Mouse (Mus musculus) Patski (cell line): Measurements from ENCODE around the gene 1110051M20Rik. TPM values are rescaled to one million over a fixed set of nuclear protein-coding genes. Genes with fewer than 3 reads are reported as not detected.

Experiments
- ATAC-seq: fragments of 100-300 bp; one replicate; pipeline ENCODE4 v1.8.0; 2021
- CTCF ChIA-PET: fragments of 350-600 bp; sonication (Branson Sonifier 250); formaldehyde crosslinking; loops from one replicate; lab custom pipeline; 2022; ENCODE audit warnings: inconsistent platforms; lab: Charles Lee
- POLR2A ChIA-PET: fragments of 350-600 bp; sonication (Branson Sonifier 250); formaldehyde crosslinking; loops from one replicate; lab custom pipeline; 2022; ENCODE audit warnings: antibody characterized with exemption, inconsistent platforms; lab: Charles Lee
- DNase-seq: peaks from one replicate; pipeline ENCODE4 v3.0.0-alpha.2; 2011; ENCODE audit warnings: low read depth, low spot score
- H3K27me3 ChIP-seq: fragments of 371-371 bp; one replicate; pipeline ENCODE4 v1.5.1; 2021
- CTCF ChIP-seq: fragments of 100-300 bp; IDR thresholded peaks from one replicate; pipeline ENCODE4 v1.5.1; 2021
- in situ Hi-C: fragments of 300-500 bp; cut with MboI; formaldehyde crosslinking; loops from 3 replicates; pipeline ENCODE4 v1.11.1; 2018; ENCODE audit warnings: low pct_unique_long_range_greater_than_20kb, mixed read lengths
- polyA plus RNA-seq: library from polyadenylated mRNA; unstranded; gene quantifications from one replicate; pipeline ENCODE4 v1.2.3, GENCODE M21; 2021

Gene 1110051M20Rik
- polyA plus RNA-seq, 1 experiment from 2014 or later = 15.1 TPM

DNA sequence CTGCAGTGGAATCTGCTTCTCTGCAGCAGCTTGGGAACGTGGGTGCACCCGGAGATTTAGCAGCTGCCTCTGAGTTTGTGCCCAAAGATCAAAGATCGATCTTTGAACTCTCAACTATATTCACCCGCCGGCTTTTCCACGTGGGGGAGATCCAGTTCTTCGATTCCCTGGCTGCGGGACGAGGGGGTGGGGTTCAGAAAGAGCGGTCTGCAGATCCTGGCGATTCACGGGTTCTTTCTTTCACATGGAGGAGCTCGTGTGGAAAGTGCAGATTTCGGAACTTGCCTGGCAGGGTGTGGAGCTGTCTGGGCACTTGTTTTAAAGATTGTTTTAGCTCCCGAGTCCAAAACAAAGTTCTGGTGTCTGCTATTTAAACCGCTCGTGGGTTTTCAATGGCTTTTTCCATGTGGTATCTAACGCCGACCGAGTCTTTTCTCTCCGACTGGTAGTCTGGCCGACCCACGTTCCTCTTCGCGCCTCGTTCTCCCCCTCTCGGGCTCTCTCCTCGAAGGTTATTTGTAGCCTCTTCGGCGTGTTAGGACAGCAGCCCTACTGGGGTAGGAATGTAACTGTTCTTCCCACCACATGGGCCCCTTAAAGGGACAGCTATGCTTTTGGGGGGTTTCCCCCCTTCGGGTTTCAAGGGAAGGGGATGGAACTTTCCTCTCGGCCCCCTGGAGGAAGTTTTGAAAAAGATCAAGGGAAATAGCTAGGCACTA, 14.3 kb upstream of the 1110051M20Rik start:
- ChIA-PET POLR2A (interaction anchor here (0.6 to 1.3 kb wide), 3 partner anchors 11 to 252 kb away, joined by 3 to 6 read pairs (median 3); no protein-coding TSS in a partner anchor), CTCF (interaction anchor here (1.0 to 1.9 kb wide), 3 partner anchors 12 to 173 kb away, joined by 3 to 5 read pairs (median 3); no protein-coding TSS in a partner anchor)
- no peaks in the 10 kb centered on the region for H3K27me3 ChIP-seq
- DNase-seq (no peak), ATAC-seq (no peak)
- in situ Hi-C loops = no loop called here
- TF ChIP-seq CTCF = no peak

DNA sequence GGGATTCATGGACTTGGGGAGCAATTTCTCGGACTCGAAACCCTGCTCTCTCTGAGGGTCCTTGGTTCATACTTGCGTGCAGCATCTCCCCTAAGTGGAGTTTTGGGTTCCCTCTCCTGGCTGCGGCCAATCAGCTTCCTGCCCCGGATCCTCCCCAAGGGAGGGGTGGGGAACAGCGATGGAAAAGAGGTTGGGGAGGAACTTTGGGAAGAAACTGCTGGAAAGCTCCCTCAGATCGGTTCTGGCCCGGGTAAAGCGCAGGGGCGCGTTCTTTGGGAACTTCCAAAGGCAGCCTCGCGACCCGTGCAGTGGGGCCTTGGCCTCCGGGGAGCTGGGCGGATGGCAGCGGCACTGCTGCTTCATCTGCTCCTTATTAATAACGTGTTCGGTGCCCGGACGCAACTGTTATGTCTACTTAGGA, 13.8 kb upstream of the 1110051M20Rik start:
- in situ Hi-C loops = no loop called here
- CTCF ChIA-PET = interaction anchor here (1.3 to 1.9 kb wide), 2 partner anchors 12 to 23 kb away, joined by 3 to 5 read pairs; no protein-coding TSS in a partner anchor
- ATAC-seq = no peak

GRCm38 (mm10) chr2:91457656-91458251, 13.2 kb upstream of the 1110051M20Rik start:
- TF ChIP-seq CTCF = no peak
- H3K27me3 ChIP-seq = no peaks in the 10 kb centered on the region
- ChIA-PET CTCF (interaction anchor here (1.3 to 1.9 kb wide), 2 partner anchors 11 to 23 kb away, joined by 3 to 5 read pairs; no protein-coding TSS in a partner anchor), POLR2A (interaction anchor here (0.7 to 1.3 kb wide), 2 partner anchors 12 to 160 kb away, joined by 3 read pairs; no protein-coding TSS in a partner anchor)
- ATAC-seq (peak; percentile 51), DNase-seq (no peak)
- in situ Hi-C loops = no loop called here

More for the DNA sequence above, 13.8 kb upstream of the 1110051M20Rik start:
- no peaks in the 10 kb centered on the region for H3K27me3 ChIP-seq
- no peak for DNase-seq
- no peak for TF ChIP-seq CTCF
- POLR2A ChIA-PET = interaction anchor here (0.7 to 1.3 kb wide), 2 partner anchors 11 to 160 kb away, joined by 3 read pairs; no protein-coding TSS in a partner anchor

DNA sequence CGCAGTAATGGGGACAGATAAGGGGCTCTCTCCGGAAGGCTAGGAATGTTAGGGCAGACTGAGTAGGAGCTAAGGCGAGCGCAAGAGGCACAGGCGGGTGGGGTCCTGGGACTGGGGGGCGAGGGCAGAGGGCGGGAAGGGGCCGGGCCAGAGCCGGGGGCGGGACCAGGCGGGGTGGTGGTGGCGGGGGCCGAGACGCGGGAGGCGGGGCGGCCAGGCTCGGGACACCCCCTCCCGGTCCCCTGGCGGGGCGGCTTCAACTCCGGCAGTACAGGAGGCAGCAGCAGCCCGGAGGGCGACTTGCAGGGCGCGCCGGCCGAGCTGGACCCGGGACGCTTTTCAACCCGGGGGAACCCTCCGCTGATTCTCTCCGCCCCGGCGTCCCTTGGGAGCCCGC, 12.8 kb upstream of the 1110051M20Rik start, which contains the start of gene Lrp4:
TSS of gene Lrp4 (plus strand) at position 253 of the 397 bp plus-strand sequence.
- ATAC-seq = peak; percentile 26
- DNase-seq = no peak
- in situ Hi-C loops = no loop called here

GRCm38 (mm10) chr2:91456491-91457100, 12.1 kb upstream of the 1110051M20Rik start:
- ChIA-PET CTCF (interaction anchor here (0.8 to 1.1 kb wide), 7 partner anchors 8 to 172 kb away, joined by 3 to 6 read pairs (median 3); no protein-coding TSS in a partner anchor), POLR2A (no interaction called here)
- H3K27me3 ChIP-seq = no peaks in the 10 kb centered on the region
- no peak for TF ChIP-seq CTCF
- DNase-seq (no peak), ATAC-seq (no peak)
- in situ Hi-C loops = no loop called here

More for the DNA sequence above, 12.8 kb upstream of the 1110051M20Rik start, which contains the start of gene Lrp4:
- no peaks in the 10 kb centered on the region for H3K27me3 ChIP-seq
- ChIA-PET POLR2A (no interaction called here), CTCF (interaction anchor here (1.9 kb wide), 1 partner anchor 24 kb away, joined by 5 read pairs; no protein-coding TSS in a partner anchor)
- TF ChIP-seq CTCF = no peak

- DNase-seq (no peak), ATAC-seq (no peak)
- ChIA-PET CTCF (interaction anchor here (0.8 to 1.1 kb wide), 7 partner anchors 9 to 172 kb away, joined by 3 to 6 read pairs (median 3); no protein-coding TSS in a partner anchor), POLR2A (no interaction called here)
- H3K27me3 ChIP-seq = no peaks in the 10 kb centered on the region
- peak; percentile 72 for TF ChIP-seq CTCF
- in situ Hi-C loops = no loop called here
Measured at GRCm38 (mm10) chr2:91455826-91456225, 11.3 kb upstream of the 1110051M20Rik start.

GRCm38 (mm10) chr2:91454434-91454833, 9.9 kb upstream of the 1110051M20Rik start:
- ATAC-seq (no peak), DNase-seq (no peak)
- TF ChIP-seq CTCF = no peak
- ChIA-PET POLR2A (no interaction called here), CTCF (interaction anchor here (1.2 kb wide), 1 partner anchor 155 kb away, joined by 3 read pairs; no protein-coding TSS in a partner anchor)
- in situ Hi-C loops = no loop called here
- H3K27me3 ChIP-seq = no peaks in the 10 kb centered on the region

DNA sequence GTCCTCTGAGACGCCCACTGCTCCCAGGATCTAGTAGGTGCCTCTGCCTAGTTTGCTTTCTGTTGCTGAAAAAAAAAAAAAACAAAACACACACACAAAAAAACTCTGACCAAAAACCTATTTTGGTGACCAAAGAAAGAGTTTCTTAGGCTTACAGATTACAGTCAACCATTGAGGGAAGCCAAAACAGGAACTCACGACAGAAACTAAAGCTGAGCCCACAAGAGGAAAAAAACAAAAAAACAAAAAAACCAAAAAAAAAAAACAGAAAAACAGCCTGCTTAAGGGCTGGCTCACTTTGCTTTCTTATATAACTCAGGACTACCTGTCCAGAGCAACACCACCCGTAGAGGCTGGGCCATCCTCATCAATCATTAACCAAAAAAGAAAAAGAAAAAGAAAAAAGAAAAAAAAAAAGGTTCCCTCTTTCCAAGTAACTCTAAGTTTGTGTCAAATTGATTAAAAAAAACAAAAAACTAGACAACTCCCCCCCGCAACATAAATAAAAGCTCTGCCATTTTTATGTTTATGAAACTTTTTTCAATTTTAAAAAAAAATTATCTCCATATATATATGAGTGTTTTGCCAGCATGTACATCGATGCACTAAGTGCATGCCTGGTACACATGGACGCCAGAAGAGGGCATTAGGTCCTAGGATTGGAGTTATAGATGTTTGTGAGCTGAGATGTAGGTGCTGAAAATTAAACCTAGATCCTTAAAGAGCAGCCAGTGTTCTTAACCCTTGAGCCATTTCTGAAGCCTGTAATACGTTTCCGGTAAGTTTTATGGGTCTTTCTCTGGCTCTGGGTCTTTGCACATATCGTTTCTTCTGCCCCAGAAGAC, 8.9 kb upstream of the 1110051M20Rik start:
- ChIA-PET CTCF (interaction anchor here (1.2 kb wide), 1 partner anchor 154 kb away, joined by 3 read pairs; no protein-coding TSS in a partner anchor), POLR2A (interaction anchor here (0.7 kb wide), 1 partner anchor 113 kb away, joined by 4 read pairs; no protein-coding TSS in a partner anchor)
- ATAC-seq = no peak
- in situ Hi-C loops = no loop called here
- H3K27me3 ChIP-seq = no peaks in the 10 kb centered on the region
- no peak for DNase-seq
- no peak for TF ChIP-seq CTCF

GRCm38 (mm10) chr2:91452658-91453057, 8.2 kb upstream of the 1110051M20Rik start:
- CTCF ChIA-PET = no interaction called here
- POLR2A ChIA-PET = no interaction called here
- in situ Hi-C loops = no loop called here

More at GRCm38 (mm10) chr2:91452658-91453057, 8.2 kb upstream of the 1110051M20Rik start:
- no peaks in the 10 kb centered on the region for H3K27me3 ChIP-seq
- ATAC-seq = no peak
- DNase-seq = no peak
- TF ChIP-seq CTCF = no peak
